ENCODE assay signal across 8 mouse cellular contexts in genomic region chr8:94901031-94901430, GRCm38 (mm10). TPM values are rescaled to one million over a fixed set of nuclear protein-coding genes. Genes with fewer than 3 reads are reported as not detected.
DNase-seq lines count a peak whose midpoint lies in the region; ATAC-seq and TF ChIP-seq lines count a peak whose summit lies in the region.
"Had no signal": no experiment of that assay in that cellular context is flagged by ENCODE, and none has a peak within 500 bp of the region (broad histone marks: within the 10 kb centered on the region; RNA-seq: fewer than 3 reads in every experiment).

No protein-coding gene starts in this region.

- no peak for TF ChIP-seq EP300 in liver, postnatal 0 days (IDR thresholded peaks at IDR 0.05; ENCODE audit: low read depth)

- H3K4me2 ChIP-seq in lung, embryonic 15.5 days: no peak overlapping the region
- peak overlapping the region; percentile 30 for H3K4me2 ChIP-seq in intestine, embryonic 15.5 days (replicated peaks)
- no peak overlapping the region for H3K4me2 ChIP-seq in liver, postnatal 0 days (ENCODE audit: low read depth, low read length)

- 14% methylated on average over 5 of the region's 5 CpGs for WGBS in lung, embryonic 15.5 days
- WGBS in embryonic facial prominence, embryonic 10.5 days: 12% methylated on average over 5 of the region's 5 CpGs
- WGBS in intestine, embryonic 15.5 days: 11% methylated on average over 5 of the region's 5 CpGs
- 22% methylated on average over 5 of the region's 5 CpGs for WGBS in liver, postnatal 0 days (ENCODE audit: insufficient replicate concordance)

- ATAC-seq in lung, embryonic 15.5 days (ENCODE audit: borderline replicate concordance, extremely low read depth, low FRiP score, low TSS enrichment): no peak
- peak; percentile 40 for ATAC-seq in intestine, embryonic 15.5 days
- ATAC-seq in liver, postnatal 0 days: no peak

- H3K27me3 ChIP-seq in lung, embryonic 15.5 days: no peaks in the 10 kb centered on the region
- no peaks in the 10 kb centered on the region for H3K27me3 ChIP-seq in embryonic facial prominence, embryonic 10.5 days (replicated peaks; ENCODE audit: low read depth, poor library complexity, severe bottlenecking)
- no peaks in the 10 kb centered on the region for H3K27me3 ChIP-seq in intestine, embryonic 15.5 days (replicated peaks)
- no peaks in the 10 kb centered on the region for H3K27me3 ChIP-seq in liver, postnatal 0 days (ENCODE audit: insufficient read depth, low read length)

- no peak overlapping the region for H3K4me3 ChIP-seq in lung, embryonic 15.5 days
- peak overlapping the region; percentile 27; the same call in 1 of the 2 replicates for H3K4me3 ChIP-seq in embryonic facial prominence, embryonic 10.5 days
- no peak overlapping the region for H3K4me3 ChIP-seq in intestine, embryonic 15.5 days (replicated peaks)
- H3K4me3 ChIP-seq in liver, postnatal 0 days (ENCODE audit: low read depth, low read length): no peak overlapping the region

- H3K9me3 ChIP-seq in lung, embryonic 15.5 days: no peaks in the 10 kb centered on the region
- no peaks in the 10 kb centered on the region for H3K9me3 ChIP-seq in embryonic facial prominence, embryonic 10.5 days
- H3K9me3 ChIP-seq in intestine, embryonic 15.5 days: no peaks in the 10 kb centered on the region
- H3K9me3 ChIP-seq in liver, postnatal 0 days (ENCODE audit: low read length): no peaks in the 10 kb centered on the region

- H3K27ac ChIP-seq in lung, embryonic 15.5 days: peak overlapping the region; percentile 74
- peak overlapping the region; percentile 74 for H3K27ac ChIP-seq in embryonic facial prominence, embryonic 10.5 days (replicated peaks)
- peak overlapping the region; percentile 86 for H3K27ac ChIP-seq in intestine, embryonic 15.5 days
- H3K27ac ChIP-seq in liver, postnatal 0 days (ENCODE audit: low read depth): peak overlapping the region; percentile 13; the same call in 1 of the 2 replicates

- peaks cover 45% of the 10 kb centered on the region for H3K4me1 ChIP-seq in lung, embryonic 15.5 days
- H3K4me1 ChIP-seq in embryonic facial prominence, embryonic 10.5 days: peaks cover 36% of the 10 kb centered on the region
- peaks cover 46% of the 10 kb centered on the region for H3K4me1 ChIP-seq in intestine, embryonic 15.5 days (replicated peaks)
- H3K4me1 ChIP-seq in liver, postnatal 0 days (ENCODE audit: insufficient read depth): peaks cover 38% of the 10 kb centered on the region

- H3K9ac ChIP-seq in lung, embryonic 15.5 days: no peak overlapping the region; the same call in 1 of the 2 replicates
- peak overlapping the region; percentile 11; the same call in 1 of the 2 replicates for H3K9ac ChIP-seq in intestine, embryonic 15.5 days
- no peak overlapping the region for H3K9ac ChIP-seq in liver, postnatal 0 days (replicated peaks)

- H3K36me3 ChIP-seq in lung, embryonic 15.5 days: peaks cover 20% of the 10 kb centered on the region
- peaks cover 48% of the 10 kb centered on the region for H3K36me3 ChIP-seq in embryonic facial prominence, embryonic 10.5 days (replicated peaks)
- H3K36me3 ChIP-seq in intestine, embryonic 15.5 days: peaks cover 3% of the 10 kb centered on the region; the same call in 1 of the 2 replicates
- no peaks in the 10 kb centered on the region for H3K36me3 ChIP-seq in liver, postnatal 0 days (replicated peaks; ENCODE audit: insufficient read depth, low read length)

- DNase-seq in lung, postnatal 36 days: no peak
- peak; percentile 52 for DNase-seq in embryonic facial prominence, embryonic 10.5 days (ENCODE audit: low spot score)
- DNase-seq in liver, postnatal 0 days: no peak
- DNase-seq in right cerebral cortex, adult 18-20 months: no peak
- no peak for DNase-seq in urinary bladder, postnatal 36 days (ENCODE audit: low spot score in 2 of 2)
- DNase-seq: thymus, adult 18-20 months had no signal

- no peak for TF ChIP-seq CTCF in liver, postnatal 0 days (IDR thresholded peaks at IDR 0.05; ENCODE audit: low read depth)

RNA-seq across cellular contexts. Expression of gene Ccdc102a, which starts 16.9 kb away (rescaled TPM):
- 28.7 and 29.3 TPM in 2 replicates for polyA plus RNA-seq in lung, embryonic 15.5 days (2015; fragmentation: Nextera tagmentation; extraction: Ambion mirVana)
- 23.0 and 24.1 TPM in 2 replicates for polyA plus RNA-seq in embryonic facial prominence, embryonic 10.5 days (2016; fragmentation: Nextera tagmentation; extraction: Ambion mirVana)
- polyA plus RNA-seq in intestine, embryonic 15.5 days (2015; fragmentation: Nextera tagmentation; extraction: Ambion mirVana): 20.1 and 20.7 TPM in 2 replicates
- 1.3 and 1.5 TPM in 2 replicates for polyA plus RNA-seq in liver, postnatal 0 days (2015; fragmentation: Nextera tagmentation; extraction: Ambion mirVana)

RNA-seq across cellular contexts. Expression of gene Adgrg5, which starts 22.5 kb away (rescaled TPM):
- polyA plus RNA-seq in lung, embryonic 15.5 days (2015; fragmentation: Nextera tagmentation; extraction: Ambion mirVana): 0.29 and 0.36 TPM in 2 replicates
- polyA plus RNA-seq in embryonic facial prominence, embryonic 10.5 days (2016; fragmentation: Nextera tagmentation; extraction: Ambion mirVana): 0.30 and 0.51 TPM in 2 replicates
- polyA plus RNA-seq in intestine, embryonic 15.5 days (2015; fragmentation: Nextera tagmentation; extraction: Ambion mirVana): 1.3 and 2.1 TPM in 2 replicates
- polyA plus RNA-seq in liver, postnatal 0 days (2015; fragmentation: Nextera tagmentation; extraction: Ambion mirVana): 0.13 and 0.18 TPM in 2 replicates

RNA-seq across cellular contexts. Expression of gene Dok4, which starts 24.9 kb away (rescaled TPM):
- polyA plus RNA-seq in lung, embryonic 15.5 days (2015; fragmentation: Nextera tagmentation; extraction: Ambion mirVana): 40.4 and 45.7 TPM in 2 replicates
- 16.3 and 16.8 TPM in 2 replicates for polyA plus RNA-seq in embryonic facial prominence, embryonic 10.5 days (2016; fragmentation: Nextera tagmentation; extraction: Ambion mirVana)
- polyA plus RNA-seq in intestine, embryonic 15.5 days (2015; fragmentation: Nextera tagmentation; extraction: Ambion mirVana): 39.4 and 40.3 TPM in 2 replicates
- polyA plus RNA-seq in liver, postnatal 0 days (2015; fragmentation: Nextera tagmentation; extraction: Ambion mirVana): 3.5 and 4.5 TPM in 2 replicates

RNA-seq across cellular contexts. Expression of gene Polr2c, which starts 43.8 kb away (rescaled TPM):
- 161 and 164 TPM in 2 replicates for polyA plus RNA-seq in lung, embryonic 15.5 days (2015; fragmentation: Nextera tagmentation; extraction: Ambion mirVana)
- 180 and 184 TPM in 2 replicates for polyA plus RNA-seq in embryonic facial prominence, embryonic 10.5 days (2016; fragmentation: Nextera tagmentation; extraction: Ambion mirVana)
- polyA plus RNA-seq in intestine, embryonic 15.5 days (2015; fragmentation: Nextera tagmentation; extraction: Ambion mirVana): 126 and 134 TPM in 2 replicates
- 50.6 and 52.1 TPM in 2 replicates for polyA plus RNA-seq in liver, postnatal 0 days (2015; fragmentation: Nextera tagmentation; extraction: Ambion mirVana)

Comparison
In these comparisons a context has a peak if more than half of its experiments do, and no peak if none do; other contexts are left out.
1. H3K27ac ChIP-seq: peak in every context shown above with its lines; median percentile 86 in intestine, embryonic 15.5 days; 74 in lung, embryonic 15.5 days; 74 in embryonic facial prominence, embryonic 10.5 days; 13 in liver, postnatal 0 days.